Mouse (Mus musculus): Measurements from ENCODE around the gene Wdr41.

Gene Wdr41

DNA sequence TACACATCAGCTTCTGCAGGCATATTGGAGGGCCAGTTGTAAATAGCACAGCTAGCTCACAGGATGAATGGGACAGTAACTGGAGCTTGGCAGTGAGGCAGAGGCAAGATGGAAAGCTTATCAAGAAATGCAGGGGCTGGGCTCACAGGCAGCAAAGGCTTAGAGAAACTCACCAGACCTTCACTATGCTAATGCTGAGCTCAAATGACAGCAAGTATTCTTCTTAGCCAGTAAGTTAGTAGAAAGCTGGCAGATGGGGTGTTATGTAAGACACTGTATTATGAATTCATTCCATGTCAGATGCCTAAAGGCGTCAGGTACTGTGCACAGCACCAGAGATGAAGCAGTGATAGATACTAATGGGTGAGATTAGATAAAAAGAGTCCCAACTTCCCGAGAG, 58.6 kb downstream of the Wdr41 start:
- DNase-seq (ENCODE audit: low spot score) = no peak

DNA sequence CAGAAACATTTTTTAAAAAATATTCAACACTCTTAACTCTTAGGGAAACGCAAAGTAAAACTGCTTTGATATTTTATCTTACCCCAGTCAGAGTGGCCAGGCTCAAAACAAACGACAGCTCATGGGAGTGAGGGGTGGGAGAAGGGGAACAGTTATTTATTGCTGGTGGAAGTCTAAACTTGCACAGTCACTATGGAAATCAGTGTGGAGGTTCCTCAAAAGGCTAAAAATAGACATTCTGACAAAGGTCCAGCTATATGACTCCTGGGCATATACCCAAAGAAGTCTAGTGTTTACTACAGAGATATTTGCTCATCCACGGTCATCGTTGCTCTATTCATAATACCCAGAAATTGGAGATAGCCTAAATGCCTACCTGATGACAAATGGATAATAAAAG, 62.1 kb downstream of the Wdr41 start:
- no peak for DNase-seq (ENCODE audit: low spot score)

DNA sequence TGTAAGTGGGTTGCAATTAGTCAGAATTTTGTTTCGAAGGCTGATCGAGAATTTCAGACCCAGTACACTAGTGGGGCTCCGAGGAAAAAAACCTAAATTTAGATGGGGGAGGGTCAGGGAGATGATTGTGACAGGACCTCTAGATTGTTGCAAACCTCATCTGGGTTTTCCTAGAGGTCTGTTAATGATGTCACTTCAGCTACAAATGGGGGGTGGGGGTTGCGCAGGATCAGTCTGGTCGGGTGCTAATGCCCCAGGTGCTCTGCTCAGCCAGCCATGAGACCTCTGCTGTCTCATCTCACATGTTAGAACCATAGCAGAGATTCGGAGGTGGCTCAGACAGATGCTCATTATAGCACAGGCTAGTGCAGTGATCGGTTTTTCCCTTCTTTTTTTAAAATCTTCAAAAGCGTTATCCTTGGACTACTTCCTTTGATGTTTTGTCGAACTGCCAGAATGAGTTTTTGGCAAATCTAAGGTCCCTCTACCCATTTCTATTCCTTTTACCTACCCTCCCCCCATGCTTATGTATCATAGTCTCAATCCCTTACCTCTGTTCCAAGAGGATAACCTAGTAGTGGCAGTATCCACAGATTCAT, 64.1 kb downstream of the Wdr41 start:
- DNase-seq (ENCODE audit: low spot score) = no peak

DNA sequence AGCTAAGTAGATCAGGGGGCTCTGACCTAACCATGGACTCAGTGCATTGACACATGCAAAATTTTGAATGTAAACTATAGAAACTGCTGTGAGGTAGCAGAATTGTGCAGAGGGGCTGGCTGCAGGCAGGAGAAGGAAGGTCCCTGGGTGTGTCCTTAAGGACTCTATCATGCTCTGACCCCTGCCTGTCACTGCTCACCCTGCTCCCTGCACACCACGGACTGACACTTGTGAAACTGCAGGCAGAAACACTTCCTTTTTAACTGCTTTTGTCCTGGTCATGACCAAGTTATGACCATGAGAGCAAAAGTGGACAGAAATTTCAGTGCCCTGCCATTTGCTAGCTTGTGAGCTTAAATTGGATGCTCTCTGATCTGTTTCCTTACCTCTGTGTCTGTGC, 68.0 kb downstream of the Wdr41 start:
- no peak for DNase-seq (ENCODE audit: low spot score)

DNA sequence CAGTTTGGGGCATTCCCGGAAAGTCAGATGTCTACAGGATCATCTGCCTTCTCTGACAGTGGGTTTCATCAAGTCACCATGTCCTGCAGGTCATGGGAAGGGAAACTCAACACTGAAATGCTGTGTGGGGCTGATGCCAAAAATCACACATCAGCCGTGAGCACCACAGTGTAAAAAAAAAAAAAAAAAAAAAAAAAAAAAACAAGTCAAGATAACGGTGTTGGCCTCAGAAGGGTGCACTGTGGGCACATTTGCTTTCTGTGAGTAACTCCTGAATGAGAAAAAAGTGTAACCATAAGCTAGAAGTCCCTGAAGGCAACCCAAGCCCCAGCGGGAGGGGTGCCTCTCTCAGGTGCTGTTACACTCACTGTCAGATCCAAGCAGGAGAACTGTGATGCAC, 74.3 kb downstream of the Wdr41 start:
- DNase-seq (ENCODE audit: low spot score) = no peak

DNA sequence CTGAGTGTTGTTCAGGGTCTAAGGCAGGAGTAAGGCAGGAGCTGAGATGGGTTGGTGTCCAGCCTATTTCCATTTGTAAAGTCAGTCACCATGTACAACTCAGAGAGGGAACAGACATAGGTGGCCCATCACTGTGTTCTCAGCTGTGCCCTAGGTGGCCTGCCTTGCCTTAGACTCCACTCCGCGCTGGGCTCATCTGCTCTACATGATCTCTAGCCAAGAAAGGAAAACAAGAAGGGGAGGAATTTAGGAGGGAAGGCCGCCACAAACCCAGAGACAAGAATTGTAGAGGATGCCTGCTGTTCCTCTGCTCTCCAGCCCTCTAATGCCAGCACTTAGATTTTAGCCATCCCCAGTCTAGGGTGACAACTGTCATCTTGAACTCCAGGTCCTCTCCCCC, 76.3 kb downstream of the Wdr41 start:
- DNase-seq (ENCODE audit: low spot score) = no peak

DNA sequence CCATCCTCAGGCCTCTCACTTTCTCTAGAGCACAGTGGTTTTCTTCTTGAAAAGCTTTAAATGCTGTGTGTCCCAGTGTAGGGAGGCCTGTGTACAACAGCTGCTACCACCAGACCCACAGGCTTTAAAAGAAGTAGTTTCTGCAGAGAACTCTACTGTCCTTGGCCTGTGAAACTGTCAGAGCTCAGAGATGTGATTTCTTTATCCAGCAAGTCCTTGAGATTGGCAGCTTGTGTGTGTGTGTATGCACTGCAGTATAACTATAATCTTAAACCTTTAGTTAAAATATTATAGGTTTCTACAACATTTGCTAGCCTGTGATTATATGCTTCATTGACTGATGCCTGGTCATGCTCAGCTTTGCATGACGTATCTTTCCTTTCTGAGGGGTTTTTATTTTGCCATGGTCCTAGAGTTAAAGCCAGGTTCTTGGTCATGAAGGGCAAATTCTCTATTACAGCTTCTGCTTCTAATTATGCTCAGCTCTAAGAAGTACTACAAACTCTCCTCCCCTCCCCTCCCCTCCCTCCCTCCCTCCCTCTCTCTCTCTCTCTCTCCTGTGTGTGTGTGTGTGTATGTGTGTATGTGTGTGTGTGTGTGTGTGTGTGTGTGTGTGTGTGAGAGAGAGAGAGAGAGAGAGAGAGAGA, 79.7 kb downstream of the Wdr41 start:
- DNase-seq (ENCODE audit: low spot score) = no peak

DNA sequence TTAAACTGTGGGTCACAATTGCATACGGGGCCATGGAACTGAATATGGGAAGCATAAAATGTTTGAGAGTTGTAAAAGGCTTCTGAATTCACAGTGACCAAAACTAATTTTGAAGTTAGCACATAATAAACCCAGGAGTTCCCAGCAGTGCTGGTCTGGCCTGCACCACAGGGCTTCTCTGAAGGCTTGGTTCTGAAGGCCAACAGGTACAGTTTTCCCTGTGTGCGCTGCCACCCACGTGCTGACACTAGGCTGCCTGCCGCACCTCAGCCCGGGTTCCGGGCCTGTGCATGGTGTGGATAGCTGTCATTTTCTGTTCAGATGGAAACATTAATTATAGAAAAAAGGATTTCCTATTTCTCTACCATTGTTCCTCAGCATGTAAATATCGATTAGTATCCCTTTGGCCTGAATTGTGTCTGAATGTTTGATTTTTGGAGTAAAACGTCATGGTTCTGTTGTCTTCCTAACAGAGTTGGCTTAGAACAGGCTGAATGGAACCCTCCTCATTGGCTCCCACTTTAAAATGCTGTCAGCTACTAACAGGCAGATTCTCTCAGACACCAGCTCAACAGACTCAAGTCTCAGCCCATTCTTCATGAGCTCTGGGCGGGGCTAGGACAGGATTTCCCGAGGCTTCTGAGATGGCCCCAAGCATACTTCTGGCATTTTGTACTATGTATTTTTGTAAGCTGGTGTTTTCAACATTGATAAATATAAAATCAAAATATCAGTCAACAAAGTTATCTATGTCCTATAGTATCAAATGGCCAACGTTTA, 80.5 kb downstream of the Wdr41 start:
- DNase-seq (ENCODE audit: low spot score) = no peak

DNA sequence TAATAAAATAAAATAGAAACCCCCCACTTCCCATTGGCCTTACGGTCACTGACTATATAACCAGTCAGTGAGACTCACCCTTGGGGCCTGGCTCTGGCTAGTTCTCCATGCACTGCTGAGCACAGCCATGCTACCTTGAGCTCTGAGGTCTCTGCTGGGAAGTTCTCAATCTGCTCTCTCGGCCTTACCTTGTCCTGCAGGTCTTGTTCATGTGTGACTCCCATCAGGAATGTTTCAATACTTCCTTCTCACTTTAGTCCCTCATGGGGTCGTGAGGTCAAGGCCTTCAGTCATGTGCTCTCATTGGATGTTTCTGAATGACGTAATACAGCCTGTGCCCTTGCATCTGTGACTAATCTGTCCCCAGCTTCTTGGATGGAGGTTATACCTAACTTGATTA, 82.7 kb downstream of the Wdr41 start:
- no peak for DNase-seq (ENCODE audit: low spot score)

DNA sequence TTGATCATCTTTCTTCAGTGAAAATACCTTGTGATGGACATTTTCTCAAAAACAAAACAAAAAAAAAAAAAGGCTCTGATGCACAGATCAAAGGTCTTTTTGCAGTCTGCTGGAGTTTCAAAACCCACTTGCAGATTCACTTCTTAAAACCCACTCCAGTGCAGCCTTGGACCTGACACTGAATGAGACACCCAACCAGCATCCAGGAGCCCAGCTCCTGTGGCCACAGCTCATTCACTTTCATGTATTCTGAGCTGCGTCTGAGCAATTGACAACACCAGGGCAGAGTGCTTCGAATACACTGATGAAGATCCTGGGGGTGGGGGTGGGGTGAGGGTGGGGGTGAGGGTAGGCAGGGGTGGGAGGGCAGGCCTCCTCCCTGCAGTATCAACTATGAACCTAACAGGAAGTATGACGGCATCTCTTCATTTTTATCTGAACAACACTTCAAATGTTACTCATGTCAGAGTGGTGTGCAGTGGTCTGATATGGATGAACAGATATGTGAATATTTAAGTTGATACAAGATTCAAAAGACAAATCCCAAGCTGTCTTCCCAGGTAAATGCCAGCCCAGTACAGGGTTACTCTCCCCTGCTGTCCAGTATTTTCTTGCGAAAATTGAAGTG, 87.4 kb downstream of the Wdr41 start:
- DNase-seq (ENCODE audit: low spot score) = no peak

DNA sequence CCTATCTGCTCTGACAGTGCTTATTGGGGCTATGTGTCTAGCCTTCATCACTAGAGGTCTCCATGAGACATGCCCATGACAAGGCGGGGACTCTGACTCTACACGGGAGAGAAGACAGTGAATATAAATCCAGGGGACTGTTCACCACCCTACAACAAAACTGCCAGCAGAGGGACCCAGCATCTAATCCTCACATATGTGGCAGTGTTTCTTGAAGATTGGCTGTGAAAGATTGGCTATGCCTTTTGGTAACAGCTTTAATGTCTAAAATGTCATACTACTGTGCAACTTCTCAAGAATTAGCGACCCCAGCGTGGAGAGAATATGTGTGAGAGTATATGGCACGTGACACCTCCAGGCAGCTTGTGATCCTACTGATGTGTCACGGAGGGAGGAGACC, 91.7 kb downstream of the Wdr41 start:
- DNase-seq (ENCODE audit: low spot score) = peak; percentile 27

DNA sequence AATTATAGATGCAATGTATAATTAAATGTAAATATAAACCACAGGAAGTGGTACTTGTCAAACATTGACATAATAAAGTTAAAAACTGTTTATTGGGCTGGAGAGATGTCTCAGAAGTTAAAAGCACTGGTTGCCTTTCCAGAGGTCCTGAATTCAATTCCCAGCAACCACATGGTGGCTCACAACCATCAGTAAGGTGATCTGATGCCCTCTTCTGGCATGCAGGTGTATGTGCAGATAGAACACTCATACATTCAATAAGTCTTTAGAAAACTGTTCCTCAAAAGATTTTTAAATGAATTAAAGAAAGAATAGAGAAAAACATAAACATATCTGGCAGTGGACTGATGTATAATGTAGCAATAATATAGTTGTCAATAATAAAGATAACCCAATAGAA, 94.1 kb downstream of the Wdr41 start:
- DNase-seq (ENCODE audit: low spot score) = no peak

Data from embryo, embryonic 10 days (tissue).